Mouse (Mus musculus): ENCODE results near the gene Angel2.

Angel2 gene

DNA sequence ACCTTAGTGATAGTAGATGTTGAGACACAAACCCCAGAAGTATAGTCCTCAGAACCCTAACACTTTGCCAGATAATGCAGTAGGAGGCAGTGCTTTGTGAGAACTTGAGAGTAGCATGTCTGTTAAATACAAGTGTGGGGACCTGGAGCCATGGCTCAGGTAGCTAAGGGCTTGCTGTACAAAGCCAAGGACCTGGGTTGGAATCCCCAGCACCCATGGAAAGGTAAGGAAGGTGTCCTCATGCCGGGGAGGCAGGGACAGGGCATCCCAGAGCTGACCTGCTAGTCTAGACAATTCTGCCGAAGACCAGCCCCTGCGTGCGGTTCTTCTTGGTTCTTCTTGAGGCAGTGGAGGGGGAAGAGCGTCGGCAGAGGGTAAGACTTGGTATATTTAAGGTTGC is 5.3 kb downstream of the Angel2 start:
- DNase-seq: no peak

DNA sequence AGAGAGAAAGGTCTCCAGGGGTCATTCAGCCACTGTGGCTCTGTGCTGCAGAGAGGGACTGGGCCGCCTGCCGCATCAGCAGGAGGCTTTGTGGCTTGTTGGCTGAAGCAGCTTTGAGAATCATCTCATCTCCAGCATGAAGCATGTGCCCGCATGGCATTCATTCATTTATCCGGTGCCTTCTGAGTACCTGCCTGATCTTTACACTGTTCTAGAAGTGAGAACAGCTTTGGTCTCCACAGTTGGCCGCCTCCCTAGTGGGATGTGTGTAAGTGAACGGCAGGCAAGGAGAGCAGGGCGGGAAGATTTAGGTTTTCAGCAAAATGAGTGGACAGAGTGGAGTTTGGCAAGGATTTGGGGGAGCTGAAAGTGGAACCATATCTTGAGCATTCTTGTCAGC is 14.9 kb downstream of the Angel2 start:
- peak; percentile 59 to 73 for DNase-seq

DNA sequence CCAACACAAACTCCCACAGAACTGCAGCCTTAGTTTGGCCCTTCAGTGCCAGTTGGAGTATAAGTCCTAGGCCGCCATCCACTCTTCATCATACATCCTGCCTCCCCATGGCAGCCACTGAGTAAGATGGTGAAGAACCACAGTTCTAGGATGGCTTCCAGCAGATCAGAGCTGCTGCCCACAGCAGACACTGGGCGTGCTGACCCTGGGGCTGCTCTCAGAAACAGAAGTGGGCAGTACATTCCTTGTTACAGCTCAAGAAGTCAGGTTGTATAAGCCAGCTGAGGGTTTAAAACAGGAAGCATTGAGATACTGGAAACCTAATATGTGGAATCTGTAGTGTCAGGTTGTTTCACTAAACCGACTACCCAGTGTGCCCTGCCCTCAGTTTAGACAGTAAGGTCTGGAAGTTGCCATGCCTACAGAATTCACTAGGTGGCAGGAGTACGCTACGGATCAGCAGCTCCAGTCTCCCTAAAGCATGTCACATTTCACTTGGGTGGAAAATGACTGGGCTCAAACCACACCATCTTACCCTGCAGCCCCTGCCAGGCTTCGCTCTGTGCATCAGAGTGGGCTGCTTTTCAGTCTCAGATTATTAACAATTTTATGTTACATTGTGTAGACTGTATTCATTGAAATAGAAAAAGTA is 19.3 kb downstream of the Angel2 start:
- DNase-seq: peak; percentile 78

DNA sequence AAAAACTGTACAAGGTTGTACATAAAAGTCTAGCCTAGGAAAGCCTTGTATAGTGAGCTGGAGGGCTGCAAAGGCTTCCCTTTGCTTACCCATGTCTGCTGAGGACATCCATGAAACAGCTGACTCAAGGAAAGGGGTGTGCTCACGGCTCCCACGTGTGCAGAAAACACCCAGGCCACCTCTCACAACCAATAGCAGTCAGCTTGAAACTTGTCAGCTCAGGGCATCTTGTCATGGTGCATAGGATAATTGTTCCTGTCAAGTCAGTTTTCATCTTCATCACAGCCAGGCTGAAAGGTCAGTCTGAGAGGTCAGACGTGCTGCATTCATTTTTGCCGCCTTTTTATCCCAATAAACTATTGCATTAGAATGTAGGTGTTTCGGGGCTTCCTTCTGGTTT is 23.1 kb downstream of the Angel2 start:
- DNase-seq: no peak

DNA sequence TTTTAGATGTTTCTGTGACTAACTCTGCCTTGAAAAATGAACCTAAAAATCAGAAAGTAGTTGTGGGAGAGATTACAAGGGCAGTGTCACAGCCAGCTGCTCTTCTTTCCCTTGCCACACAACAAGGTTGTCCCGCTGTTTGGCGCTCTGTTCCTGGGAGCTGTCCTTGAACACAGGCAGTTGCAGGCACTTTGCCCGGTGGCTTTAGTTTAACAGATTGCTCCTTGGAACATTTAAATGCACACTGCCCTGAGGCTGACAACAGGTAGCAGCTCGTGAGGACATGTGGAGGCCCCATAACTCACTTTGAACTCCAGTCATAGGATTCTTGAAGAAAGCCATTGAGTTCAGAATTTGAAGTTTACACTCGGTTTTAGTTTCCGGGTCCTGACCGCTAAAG is 23.5 kb downstream of the Angel2 start:
- DNase-seq: peak; percentile 43 to 50

DNA sequence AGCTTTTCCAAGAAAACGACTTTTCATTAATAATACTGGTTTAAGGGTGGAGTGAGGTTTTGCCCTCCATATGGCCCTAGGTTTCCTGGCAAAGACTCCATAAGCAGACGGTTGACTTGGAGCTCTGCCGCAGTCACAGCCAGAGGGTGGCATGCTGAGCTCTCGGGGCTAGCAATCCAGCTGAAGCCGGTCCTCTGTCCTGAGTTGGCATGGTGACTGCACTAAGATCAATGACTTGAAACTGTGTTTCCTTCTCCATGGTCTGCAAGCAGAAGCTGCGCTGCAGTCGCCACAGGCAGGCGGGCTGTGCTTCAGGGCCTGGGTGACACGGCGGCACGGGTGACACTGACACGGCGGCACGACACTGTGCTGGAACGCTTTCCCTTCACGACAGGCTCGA is 23.9 kb downstream of the Angel2 start:
- DNase-seq: peak; percentile 59 to 65

DNA sequence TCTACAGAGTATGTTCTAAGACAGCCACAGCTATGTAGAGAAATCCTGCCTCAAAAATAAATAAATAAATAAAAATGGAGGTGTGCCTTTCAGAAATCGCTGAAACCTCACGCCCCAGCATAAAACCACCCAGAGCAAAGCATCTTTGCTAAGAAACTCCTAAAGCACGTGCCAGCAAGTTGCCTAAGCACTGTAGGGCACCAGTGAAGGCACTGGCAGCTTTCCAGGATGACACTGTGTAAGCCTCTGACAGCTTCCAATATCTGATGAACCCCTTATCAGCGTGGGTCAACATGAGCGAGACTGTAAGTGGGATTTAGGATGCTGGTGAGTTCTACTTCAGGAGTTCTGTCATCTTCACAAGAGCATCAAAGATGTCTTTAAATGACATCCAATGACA is 26.1 kb downstream of the Angel2 start:
- DNase-seq: no peak

DNA sequence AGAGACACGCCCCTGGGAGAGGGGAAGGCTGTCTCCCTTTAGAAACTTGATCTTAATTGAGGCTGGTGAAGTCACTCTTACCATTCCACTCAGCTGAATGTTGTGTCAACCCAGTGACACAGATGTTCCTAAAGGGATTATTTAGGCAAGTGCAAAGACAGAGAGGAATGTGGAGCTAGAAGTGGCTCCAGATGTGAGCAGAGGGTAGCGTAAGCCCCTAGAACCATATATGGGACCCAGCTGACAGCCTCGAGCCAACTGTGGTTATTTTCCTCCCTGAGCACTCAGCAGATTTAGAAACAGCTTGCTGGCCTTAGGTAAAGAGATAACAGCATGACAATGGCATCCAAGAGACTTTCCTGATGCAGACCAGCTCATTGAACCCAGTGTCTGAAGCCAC is 28.1 kb downstream of the Angel2 start:
- DNase-seq: no peak

DNA sequence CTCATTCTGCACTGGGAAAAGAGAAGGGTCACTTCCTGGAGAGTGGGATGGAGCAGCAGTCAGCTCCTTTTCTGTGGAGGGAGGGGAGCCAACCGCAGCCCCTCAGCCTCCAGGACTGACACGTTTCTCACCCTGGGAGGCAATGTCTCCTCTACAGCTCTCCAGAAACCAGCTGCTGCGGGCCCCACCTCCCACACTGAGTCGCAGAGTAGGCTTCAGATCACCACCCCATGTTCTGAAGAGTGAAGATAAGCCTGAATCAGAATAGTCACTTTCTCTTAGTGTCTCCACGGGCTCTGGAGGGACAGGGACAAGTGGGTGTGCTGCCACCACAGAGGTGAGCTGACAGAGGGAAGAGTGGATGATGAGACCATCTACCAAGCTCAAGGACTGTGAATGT is 33.9 kb downstream of the Angel2 start:
- DNase-seq: no peak

DNA sequence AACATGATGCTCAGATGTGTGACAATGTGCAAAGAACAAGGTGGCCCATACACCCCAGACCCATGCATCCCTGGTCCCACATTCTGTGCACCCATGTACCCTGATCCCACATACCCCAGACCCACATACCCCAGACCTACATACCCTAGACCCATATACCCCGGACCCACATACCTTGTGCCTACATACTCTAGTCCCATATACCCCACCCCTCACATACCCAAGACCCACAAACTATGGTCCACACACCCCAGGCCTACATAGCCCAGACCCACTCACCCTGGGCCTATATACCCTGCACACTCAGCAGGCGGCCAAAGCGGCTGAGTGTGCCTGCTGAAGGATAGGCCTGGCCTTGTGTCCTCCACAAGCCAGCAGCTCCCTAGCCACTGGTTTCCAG is 37.8 kb downstream of the Angel2 start:
- no peak for DNase-seq

DNA sequence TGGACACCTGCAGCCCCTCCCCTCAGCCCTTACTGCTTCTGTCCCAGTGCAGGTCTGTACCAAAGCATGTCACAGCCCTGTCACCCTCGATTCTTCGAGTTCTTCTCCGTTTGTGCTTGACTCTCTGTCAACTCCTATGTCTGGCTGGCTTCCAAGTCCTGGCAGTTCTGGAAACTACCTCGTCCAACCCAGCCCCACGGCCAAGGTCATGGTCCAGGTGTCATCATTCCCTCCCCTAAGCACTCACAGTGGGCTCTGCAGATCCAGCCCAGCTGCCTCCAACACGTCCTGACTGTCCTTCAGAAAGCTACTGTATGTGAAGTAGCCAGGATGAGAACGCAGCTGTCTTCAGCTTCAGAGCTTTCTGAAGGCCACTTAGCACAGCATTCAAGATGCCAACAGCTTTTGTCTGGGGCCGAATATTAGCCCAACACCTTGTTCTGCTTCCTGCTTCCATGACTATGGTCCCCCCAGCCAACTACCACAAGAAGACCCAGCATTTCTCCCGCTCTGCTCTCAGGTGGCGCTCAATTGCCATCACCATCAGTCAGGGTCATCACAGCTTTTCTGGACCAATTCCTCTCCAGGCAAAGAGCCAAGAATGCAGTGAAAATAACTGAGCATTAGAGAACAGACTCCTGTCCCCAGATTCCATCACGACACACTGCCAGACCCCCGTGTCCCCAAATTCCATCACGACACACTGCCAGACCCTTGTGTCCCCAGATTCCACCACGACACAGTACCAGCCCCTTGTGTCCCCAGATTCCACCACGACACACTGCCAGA is 40.3 kb downstream of the Angel2 start:
- DNase-seq: no peak

DNA sequence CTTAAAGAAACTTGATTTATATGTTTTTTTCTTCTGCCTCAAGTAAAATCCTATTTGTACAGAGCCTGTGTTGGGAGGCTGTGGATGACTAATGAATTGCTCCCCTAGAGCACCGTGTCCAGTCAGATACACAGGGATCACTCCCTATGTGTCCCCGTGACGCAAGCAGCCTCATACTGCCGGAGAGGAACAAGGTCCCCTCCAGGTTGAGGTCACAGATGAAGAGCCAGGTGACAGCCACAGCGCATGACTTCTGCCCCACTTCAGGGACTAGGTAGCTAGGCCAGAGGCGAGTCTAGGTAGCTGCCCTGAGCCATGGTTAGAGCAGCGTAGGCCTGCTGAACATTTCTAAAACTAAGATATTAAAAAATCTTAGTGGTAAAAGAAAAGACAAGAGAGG is 43.1 kb downstream of the Angel2 start:
- no peak for DNase-seq

DNA sequence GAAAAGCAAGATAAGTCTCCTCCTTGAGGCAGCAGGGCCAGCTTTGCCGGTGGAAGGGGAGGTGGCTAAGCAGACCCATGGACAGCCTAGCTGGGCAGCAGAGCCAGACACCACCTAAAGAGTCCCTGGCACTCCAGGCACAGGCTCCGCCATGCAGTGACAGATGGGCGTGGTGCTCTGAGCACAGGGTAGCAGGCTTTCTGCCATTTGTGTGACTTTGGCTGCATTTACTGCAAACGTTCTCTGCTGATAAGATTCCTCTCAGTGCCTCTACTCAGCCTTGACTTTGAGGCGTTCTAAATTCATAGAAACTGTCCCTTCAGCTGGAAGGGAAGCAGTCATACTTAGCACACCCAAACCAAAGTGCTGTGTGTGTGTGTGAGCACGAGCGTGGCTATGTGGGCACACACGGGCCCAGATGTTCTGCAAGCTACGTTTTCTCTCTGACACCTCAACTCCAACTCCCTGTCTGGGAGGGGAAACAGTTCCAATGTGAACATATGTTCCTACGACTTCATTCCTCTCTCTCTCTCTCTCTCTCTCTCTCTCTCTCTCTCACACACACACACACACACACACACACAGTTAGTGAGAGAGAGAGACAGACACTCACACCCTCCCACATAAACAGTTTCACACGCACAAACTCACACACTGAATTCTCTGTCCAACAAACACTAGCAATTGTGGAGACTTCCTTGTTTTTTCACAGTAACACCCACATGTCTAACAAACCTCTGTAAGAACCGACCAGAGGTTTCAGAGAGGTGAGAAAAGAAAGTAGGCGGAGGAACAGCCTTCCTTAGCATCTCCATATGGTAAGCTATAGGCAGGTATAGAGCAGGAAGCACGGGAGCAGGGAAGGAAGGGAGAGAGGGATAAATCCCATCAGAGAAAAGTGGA is 47.0 kb downstream of the Angel2 start:
- DNase-seq: peak; percentile 38 to 45

DNA sequence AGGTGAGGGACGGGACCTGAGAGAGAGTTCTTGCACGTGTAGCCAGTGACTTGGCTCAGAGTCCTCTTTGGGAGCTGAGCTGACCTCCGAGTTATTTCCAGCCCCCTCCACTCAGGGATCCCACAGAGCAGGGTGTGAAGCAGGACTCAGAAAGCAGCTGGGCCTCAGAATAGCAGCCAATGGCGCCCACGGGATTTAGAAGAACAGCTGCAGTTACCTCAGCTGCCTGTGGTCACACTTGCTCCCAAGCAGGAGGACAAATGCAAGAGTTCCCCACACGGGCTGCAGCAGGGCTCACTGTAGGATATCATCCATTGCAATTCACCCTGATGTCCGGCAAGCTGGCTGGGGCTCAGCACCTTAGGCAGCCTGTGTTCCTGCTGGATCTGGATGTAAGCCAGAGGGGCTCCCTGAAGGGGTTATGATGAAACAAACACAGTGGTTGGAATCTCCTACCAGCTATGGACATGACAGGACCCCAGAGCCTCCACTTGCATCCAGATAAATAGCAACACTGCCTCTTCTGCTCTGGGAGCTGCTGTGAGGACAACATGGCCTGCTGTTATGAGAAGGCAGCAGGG is 47.8 kb downstream of the Angel2 start:
- no peak for DNase-seq

DNA sequence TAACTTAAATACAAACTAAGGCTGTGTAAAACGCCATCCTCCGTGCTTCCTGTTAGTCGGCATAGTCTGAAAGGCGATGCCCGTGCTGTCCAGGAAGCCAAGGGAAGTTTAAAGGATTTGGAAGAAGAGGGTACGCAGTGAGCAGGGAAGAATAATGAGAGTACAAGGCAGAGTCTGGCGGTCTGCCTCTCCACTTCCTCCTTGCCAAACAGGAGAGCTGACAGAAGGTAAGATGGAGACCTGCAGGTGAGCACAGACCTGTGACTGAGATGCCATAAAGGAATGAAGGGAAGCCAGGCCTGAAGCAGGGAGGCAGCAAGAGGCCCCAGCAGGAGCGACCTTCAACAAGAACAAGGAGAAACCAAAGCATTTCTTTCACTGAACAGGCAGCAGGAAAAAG is 49.3 kb downstream of the Angel2 start:
- no peak for DNase-seq

DNA sequence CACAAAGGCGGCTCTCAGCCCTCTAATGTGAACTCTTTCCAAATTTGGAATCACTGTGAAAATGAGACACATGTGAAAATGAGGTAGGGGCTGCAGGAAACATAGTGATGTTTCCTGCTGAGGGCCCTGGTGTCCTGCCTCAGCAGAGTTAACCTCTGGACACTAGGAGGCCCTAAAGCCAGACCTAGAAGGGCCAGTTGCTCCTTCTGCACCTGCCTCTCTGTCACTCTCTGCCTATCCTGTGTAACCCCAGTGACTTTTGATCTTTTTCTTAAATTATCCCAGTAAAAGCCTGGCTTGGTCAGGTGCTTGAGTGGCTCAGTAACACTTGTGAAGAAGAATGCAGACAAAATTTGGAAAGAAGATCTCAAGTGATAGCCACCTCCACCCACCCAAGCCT is 49.9 kb downstream of the Angel2 start:
- no peak for DNase-seq

DNA sequence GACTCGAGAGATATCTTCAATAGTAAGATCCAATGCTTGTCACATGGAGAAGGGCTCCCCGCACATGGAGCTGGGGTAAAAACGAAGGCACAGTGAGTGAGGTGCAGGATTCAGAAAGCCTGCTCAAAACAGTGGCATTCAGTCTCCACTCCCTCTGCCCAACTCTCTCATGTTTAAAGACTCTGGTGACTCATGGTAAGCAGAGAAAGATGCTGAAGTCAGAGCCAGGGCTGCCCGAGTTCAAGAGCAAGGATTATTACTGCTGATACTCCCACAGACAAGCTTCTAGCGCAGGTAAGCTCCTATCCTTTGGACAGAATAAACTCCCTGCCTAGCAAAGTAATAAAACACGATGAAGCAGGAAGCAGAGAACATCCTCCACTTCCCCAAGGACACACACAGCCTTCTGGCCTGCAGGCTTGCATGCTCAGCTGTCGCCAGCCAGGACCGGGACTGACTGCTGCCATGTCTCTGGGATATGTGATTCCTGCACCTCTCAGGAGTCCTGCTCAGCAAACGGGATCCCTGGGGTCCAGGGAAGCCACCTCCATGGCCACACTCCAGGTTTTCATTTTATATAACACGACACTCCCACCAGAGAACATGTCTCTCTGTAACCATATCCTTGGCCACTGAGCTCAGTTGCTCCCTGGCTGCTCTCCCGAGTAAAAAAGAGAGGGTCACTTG is 52.1 kb downstream of the Angel2 start:
- DNase-seq: no peak

DNA sequence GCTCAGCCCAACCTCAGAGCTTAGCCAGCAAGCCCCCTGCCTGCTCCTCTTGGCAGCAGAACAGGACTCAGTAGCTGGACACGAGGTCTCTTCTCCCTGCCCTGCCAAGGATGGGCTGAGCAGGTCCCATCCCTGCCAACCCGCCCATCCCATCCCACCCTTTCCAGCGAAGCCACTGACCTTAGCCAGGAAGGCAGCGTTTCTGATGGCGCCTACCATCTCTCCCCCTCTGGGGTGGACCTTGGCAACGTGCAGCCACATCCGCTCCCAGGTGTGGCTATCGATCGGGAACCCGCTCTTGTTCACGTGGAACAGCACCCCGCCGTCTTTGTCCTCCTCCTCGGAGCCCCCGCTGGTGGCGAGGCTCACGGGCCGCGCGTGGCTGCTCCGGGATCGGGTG is 53.1 kb downstream of the Angel2 start:
- no peak for DNase-seq

DNA sequence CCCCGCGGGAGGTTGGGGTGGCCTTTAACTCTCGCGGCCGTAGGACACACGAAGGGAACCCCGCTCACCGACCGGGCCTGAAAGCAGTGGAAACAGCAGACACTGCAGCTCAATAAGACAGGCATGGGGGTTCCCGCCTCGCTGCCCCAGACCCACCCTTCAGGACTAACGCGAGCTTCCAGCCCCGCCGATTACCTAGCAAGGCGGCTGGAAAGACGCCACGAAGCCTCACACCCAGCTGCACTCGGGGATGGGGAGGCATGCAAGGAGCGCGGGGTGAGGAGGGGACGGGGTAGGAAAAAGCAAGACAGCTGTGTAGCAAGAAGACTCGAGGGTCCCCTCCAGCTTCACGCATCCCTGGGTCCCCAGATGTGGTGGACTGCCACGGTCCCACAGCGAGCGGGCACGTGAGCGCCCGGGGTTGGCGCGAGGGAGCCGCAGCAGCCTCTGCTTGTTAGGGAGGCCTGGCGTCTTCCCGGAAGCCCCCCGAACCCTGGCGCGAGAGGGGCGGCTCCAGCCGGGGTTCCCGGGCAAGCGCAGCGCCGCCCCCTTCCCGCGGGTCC is 53.7 kb downstream of the Angel2 start:
- DNase-seq: peak in 1 of 2 experiments; percentile 17

DNA sequence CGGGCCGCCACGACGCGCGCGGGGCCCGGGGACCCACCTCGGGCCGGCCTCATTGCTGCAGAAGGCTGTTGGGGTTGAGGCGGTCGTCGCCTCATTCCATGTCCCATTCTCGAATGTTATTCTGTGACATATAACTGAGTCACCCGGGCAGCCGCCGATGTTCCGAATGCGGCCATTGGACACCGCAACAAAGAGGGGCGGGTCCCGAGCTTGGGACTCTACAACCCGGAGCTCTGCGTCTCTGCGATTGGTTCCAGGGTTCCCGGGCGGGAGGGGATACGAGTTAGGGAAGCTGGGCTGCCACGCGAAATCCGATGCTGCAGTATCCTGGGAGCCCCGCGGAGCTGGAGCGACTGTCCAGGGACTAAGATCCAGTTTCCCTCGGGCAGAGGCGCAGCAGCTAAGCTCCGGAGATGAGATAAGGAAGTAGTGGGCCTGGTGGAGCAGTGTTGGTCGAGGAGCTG is 54.2 kb downstream of the Angel2 start, which contains the start of gene Vash2:
TSS of gene Vash2 (minus strand) at position 197 of the 464 bp plus-strand sequence.
- DNase-seq: peak; percentile 54 to 56

DNA sequence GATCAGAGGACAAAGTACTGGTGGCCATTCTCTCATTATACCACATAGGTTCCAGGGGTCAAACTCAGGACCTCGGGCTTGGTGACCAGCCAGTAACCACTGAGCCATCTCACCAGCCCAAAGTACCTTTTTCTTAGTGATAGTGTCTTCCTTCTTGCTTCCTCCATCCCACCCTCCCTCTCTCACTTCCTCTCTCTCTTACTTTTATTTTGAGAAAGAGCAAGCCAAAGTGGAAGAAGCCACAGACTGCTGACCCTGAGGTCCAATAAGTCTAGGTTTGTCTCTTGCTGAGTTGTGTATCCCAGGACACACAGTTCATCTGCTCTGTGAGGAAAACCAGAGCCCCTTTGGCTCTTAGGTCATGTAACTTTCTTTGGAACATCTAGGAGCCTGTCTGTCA is 55.6 kb downstream of the Angel2 start:
- no peak for DNase-seq

DNA sequence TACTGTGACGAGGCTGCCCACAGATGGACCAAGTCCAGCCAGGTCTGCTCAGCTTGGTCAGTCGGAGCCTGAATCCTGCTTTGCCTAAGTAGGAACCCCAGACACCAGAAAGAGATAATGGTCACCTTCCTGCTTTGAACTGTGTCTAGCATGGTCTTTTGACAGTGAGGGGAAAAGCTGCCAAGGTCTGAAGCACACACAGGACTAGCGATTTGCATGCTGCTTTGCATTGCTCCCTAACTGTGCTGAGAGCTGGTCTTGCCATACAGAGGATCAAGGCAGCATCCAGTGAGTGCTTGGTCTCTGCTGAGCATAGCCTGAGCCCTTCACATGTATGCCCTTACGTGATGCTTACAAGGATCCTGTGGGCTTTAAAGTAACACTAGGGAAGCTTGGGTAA is 56.5 kb downstream of the Angel2 start:
- DNase-seq: no peak

Data from cerebellum, adult 18-20 months (tissue).